Mouse (Mus musculus) skeletal muscle tissue, adult 2 months (tissue): ENCODE results near the gene 1700069L16Rik.
A peak's percentile ranks its signal among the peaks of the same experiment; 100 is the strongest.

Experiments
- DNase-seq: peaks from one replicate; pipeline ENCODE4 v3.0.0-alpha.2; 2012; ENCODE audit warnings: low read depth, low spot score

1700069L16Rik gene

DNA sequence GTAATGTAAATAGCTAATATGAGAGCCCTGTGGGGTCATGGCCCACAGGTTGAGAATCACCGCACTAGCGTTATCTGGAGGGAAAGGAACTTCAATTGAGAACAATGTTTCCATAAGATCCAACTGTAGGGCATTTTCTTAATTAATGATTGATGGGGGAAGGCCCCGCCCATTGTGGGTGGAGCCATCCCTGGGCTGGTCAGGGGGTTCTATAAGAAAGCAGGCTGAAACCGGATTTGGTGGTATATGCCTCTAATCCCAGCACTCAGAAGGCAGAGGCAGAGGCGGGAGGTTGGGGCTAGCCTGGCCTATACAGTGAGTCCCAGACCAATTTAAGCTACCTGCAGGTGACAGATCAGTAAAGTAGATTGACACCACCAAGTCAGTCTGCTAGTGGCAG lies 9.8 kb upstream of the 1700069L16Rik start:
- DNase-seq = no peak

DNA sequence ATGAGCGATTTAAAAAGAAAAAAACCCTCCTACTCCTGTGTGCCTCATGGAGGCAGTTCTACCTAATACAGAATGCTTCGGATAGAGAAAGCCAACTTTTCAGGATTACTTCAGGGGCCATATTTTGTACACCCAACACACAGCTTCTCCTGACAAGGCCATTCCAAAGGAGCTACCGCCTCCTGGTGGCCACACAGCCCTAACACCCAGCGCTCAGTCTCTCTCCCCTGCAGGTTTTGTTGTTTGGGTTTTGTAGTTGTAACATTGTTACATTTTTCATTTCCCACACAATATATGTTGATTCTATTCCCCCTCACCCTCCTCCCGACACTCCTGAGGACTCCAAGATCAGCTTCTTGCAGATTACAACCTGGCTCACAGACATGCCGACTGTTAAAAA lies 7.6 kb upstream of the 1700069L16Rik start:
- no peak for DNase-seq

DNA sequence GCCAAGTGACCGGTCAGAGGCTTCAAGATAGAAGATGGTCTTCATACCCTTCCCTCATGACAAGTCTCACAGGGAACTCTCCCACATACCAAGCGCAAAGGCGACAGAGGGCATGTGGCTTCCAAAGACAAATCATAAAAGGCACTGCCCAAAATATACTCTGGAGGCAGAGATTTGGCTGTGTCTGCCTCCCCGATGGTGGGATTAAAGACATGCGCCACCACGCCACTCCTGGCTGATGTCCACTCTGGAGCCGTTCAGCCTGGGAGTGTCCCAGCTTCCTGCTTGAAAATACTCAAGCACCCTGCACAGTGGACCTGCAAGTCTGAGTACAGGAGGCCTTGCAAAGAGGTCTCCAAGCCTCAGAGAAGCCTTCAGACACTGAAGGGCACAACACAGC lies 6.6 kb upstream of the 1700069L16Rik start:
- no peak for DNase-seq

DNA sequence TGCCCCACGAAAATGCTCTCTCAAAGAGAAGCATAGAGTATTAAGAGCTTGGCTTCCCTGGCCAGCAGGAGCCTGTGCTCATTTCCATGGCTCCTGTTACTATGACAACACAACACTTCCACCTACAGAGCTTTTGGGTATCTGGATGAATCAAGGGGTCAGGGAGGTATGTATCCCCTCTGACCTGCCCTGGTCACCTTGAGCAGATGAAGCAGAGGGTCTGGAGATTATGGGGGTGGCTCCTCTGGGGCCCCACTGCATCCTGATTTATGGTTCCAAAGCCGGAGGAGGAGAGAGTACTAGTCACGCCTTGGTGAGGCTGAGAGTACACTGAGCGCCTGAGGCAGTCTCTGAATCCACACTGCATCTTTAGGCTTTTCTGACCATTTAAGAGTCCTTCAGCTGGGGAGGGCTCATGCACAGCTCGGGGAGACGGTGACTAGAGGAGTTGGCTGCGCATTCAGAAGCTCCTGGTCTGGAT lies 6.1 kb upstream of the 1700069L16Rik start:
- no peak for DNase-seq

- DNase-seq = no peak
Observed at GRCm38 (mm10) chr5:113728691-113729090, 4.1 kb upstream of the 1700069L16Rik start.

DNA sequence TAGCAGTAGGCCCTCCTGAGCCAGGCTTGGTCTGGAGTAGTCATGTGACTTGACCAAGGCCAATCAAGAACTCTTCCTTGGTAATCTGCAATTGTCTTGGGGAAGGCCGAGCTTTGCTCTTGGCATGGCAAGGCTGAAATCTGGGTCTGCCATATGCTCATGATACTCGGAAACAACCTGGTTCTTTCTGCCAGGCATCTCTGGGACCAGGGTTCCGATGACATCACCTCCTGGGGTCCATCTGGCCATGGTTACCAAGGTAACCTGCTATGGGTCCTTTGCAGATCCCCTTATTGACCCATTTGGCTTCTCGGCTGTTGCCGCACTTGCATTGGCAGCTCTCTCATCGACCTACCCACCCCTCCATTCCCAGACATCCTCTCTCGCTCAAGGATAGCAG lies 3.4 kb upstream of the 1700069L16Rik start:
- DNase-seq = no peak

DNA sequence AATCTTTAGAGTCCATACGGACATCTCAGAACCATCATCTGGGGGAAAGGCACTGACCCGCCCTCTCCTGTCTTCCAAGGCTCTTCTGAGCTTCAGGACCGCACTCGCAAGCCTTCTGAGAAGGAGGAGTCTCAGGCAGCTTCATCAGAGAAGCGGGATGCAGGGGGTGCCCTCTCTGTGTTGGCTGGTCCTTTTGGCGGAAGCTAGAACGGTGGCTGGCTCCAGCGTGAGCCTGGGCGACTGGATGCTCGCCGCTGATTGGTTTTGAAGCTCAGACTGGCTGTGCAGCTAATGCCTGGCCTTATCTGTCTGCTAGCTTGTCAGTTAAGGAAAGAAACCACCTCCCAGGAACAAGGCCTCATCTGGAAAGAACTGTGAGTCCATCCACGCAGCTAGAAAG lies 2.7 kb upstream of the 1700069L16Rik start:
- DNase-seq = no peak

- no peak for DNase-seq
Observed at GRCm38 (mm10) chr5:113726618-113727017, 2.0 kb upstream of the 1700069L16Rik start.

DNA sequence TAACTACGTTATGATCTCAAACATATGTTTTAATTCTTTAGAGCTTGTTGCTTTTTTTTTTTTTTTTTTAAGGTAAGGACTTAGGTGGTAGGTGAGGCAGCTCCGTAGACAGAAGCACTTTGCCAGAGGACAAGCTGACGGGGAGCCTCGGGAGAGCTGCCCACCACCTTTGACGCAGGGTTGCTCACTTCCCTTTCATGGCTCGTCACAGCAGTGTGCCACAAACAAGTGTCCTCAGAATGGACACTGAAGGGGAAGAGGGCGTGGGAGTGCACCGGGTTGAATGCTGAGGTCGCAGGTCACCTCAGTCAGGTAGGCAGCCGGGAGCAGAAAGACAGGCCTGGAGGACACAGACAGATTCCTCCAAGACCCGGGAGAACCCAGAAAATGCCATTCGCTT lies 845 bp upstream of the 1700069L16Rik start:
- no peak for DNase-seq

DNA sequence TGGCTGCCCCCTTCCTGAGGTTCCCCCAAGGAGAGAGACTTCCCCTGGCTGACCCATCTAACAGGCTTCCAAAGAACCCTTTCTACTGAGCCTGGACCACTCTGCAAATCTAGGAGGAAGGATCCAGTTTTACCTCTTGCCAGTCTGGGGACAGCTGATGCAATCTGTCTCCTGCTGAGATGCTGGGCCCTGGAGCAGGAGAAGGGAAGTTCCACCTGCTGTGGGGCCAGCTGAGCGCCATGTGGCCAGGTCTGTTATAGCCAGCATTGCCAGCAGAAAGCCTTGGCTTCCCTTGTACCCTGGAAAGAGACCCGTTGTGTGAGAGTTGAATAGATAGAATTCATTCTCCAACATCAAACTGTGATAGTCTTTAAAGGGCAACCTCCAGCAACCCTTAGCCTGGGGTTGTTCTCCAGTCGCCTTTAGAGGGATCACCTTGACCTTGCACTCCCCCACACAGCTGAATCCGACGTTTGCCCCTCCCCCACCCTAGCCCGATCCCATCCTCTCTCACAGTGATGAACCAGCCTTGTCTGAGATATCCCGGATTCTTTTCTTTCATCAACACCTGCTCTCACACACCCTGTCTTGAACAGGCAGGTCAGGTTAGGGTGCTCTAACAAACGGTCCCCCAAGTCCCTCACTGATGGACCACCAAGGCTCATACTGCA lies 870 bp downstream of the 1700069L16Rik start:
- no peak for DNase-seq

DNA sequence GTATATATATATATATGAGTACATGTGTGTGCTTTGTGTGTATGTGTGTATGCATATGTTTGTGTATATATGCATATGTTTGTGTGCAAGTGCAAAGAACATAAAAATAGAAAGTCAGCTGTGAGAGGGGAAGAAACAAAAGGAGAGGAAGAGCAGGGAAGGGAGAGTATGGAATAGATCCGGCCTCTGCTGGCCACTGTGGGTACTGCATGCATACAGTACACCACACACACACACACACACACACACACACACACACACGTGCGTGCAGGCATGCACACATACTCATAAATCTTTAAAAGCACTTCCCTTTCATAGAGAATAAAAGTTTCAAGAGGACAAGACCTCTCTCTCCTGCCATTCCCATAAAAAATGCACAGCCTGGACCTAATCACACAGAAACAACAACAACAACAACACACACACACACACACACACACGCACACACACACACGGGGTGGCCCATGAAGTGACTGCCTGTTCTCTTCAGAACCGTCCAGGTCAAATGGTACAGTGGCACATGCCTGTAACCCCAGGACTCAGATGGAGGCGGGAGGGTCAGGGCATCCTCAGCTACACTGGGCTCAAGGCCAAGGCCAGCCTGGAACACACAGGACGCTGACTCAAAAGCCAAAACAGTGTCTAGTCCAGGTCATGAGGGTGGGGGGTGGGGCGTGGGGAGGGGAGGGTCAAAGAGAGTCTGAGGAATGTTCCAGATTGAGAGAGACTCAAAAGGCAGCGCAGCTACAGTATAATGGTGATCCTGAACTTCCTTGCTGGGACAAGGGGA lies 2.2 kb downstream of the 1700069L16Rik start:
- no peak for DNase-seq

DNA sequence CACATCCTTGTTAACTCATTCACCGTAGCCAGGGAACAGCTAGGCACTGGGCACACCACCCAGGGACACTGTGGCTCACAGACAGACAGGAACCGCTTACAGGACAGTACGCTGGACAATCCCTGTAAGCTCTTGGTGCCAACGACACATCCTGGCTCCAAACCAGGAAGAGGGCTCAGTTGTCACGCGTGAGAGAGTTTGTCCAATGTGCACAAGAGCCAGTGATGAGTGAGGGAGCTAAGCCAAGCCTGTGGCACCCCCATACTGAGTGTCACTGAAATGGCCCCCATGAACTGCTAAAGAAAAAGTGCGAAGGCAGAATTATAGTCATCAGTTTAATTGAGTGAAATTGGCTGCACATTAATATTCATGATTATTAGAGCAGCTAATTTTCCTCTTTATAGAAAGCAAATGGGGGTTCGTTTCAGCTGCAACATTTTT lies 5.3 kb downstream of the 1700069L16Rik start:
- DNase-seq = no peak

DNA sequence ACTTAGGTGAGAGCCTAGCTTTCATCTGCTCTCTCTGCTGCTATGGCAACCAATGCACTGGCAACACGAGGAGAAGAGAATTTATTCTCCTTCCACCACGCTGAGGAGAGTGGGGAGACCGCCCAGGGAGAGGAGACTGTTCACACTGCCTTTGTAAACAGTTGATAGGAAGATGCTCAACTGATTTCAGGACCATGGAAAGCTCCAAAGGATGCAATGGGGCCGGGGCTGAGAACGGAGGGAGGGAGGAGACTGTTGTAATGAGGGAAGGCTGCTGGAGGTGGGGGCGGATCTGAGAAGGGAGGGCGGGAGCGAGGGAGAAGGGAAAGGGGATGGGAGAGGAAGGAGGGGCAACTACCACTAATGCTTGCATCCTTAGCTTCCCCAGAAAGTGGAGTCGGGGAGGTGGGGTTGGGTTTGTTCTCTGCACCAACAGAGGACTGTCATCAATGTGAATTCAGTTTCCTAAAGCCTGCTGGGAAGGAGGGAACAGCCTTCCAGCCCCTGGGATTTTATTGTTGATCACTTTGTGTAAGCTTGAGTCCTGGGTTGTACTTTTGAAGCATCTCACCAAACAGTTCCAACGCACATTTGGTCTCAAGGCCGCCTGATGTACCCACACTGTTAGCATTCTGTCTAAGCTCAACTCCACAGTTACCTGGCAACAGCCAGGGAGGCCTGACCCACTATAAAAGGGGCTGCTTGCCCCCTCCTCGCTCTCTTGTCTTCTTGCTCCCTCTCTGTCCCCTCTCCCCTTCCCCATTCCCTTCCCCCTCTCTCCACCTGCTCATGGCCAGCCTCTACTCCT lies 7.8 kb downstream of the 1700069L16Rik start:
- DNase-seq = no peak

DNA sequence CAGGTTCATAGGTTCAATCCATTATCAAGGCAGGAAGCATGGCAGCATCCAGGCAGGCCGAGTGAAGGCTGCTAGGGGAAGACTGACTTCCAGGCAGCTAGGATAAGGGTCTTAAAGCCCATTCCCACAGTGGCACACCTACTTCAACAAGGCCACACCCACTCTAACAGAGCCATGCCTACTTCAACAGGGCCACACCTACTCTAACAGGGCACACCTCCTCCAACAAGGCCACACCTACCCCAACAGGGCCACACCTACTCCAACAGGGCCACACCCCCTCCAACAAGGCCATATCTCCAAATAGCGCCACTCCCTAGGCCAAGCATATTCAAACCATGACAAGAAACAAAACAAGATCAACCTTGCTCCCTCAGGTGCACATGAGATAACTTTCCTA lies 11.7 kb downstream of the 1700069L16Rik start:
- no peak for DNase-seq

DNA sequence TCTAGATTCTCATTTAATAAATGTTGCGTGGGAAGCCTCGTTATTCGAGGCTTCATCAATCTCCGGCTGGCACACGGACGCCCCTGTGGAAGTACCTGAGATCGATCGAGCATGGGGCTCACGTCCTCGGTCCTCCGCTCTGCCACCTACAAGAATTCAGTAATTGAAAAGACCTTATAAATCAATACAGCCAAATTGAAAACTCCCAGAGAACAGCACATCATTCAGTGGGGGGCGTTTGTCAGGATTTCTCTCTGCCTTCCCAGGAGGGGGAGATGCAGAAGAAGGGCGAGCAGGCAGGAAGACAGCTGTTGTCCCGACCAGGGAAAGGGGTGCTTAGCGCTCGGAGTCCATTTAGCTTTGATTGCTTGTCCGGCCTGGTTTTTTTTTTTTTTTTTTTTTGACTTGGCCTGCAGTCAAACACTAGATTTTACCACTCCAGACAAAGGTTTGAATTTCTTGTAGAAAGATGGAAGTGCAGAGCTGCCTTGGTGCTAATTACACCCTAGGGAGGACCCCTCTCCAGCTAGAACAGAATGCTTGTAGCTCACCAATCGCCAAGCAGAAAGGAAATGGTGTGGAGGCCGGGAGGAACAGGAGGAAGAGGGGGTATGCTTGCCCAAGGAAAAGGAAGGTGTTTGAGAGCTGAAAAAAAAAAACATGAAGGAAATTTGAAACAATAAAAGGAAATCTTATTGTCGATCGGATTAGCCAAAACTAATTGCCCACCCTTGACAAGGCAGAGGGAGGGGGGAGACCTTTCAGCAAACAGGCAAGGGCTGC lies 20.6 kb downstream of the 1700069L16Rik start:
- no peak for DNase-seq

- no peak for DNase-seq
Observed at GRCm38 (mm10) chr5:113700388-113701023, 24.1 kb downstream of the 1700069L16Rik start.

DNA sequence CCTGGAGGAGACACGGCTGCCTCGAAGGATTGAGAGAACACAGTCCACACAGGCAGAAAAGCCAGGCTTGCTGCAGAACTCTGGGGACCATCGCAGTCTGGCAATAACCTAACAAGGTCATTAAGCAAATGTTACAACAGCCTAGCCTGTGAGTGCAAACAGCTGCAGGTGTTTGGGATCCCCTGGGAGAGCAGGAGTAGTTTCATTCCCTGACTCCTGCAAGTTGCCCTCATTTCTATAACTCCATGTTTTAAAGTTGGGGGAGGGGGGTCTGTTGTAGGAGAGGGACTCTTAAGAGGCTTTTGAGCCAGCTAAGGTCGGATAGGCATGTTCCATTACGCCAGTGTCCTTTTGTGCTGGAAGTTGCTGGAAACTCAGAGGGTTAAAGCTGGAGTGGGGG lies 30.2 kb downstream of the 1700069L16Rik start:
- DNase-seq = peak; percentile 28

DNA sequence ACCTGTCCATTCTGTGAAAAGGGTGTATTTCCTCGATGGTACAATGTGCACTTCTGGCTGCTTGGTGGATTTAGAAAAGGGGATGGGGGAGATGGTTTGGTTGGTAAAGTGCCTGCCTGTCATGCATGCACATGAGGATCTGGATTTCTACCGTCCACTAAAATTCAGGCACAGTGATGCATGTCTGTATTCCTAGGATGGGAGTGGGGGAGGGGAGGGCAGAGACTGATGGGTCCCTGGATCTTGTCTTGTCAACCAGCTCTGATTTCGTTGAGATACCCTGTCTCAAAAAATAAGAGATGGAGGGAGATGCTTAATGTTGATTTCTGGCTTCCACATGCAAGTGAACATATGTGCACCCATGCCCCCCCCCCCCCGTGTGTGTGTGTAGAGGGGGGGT lies 30.6 kb downstream of the 1700069L16Rik start:
- DNase-seq = no peak

GRCm38 (mm10) chr5:113693196-113693755 lies 31.3 kb downstream of the 1700069L16Rik start:
- no peak for DNase-seq

- no peak for DNase-seq
Observed at GRCm38 (mm10) chr5:113690866-113691265, 33.7 kb downstream of the 1700069L16Rik start.
